Mouse (Mus musculus) hindbrain, embryonic 15.5 days (tissue): ENCODE data around the gene Gm10322. TPM values are rescaled to one million over a fixed set of nuclear protein-coding genes. Genes with fewer than 3 reads are reported as not detected.
A peak's percentile ranks its signal among the peaks of the same experiment; 100 is the strongest.

Experiments
- ATAC-seq: fragments of 200-750 bp; cut with Nextera tagmentation; 2 replicates; pipeline ENCODE4 v1.8.0; 2017; ENCODE audit warnings: low read depth, moderate number of reproducible peaks, moderate TSS enrichment; ENCODE audit not compliant: low FRiP score
- H3K27ac ChIP-seq: fragments of 300-500 bp; sonication (generic); replicated peaks from 2 replicates; pipeline ENCODE4 v1.5.1; 2015; ENCODE audit warnings: mild to moderate bottlenecking, inconsistent platforms
- H3K27me3 ChIP-seq: fragments of 300-500 bp; sonication (generic); 2 replicates; pipeline ENCODE4 v1.6.1; 2015; ENCODE audit warnings: control low read depth, inconsistent platforms
- H3K36me3 ChIP-seq: fragments of 300-500 bp; sonication (generic); 2 replicates; pipeline ENCODE4 v1.6.1; 2015; ENCODE audit warnings: control low read depth, inconsistent platforms
- H3K4me1 ChIP-seq: fragments of 300-500 bp; sonication (generic); replicated peaks from 2 replicates; pipeline ENCODE4 v1.6.1; 2015; ENCODE audit warnings: control low read depth, inconsistent platforms
- H3K4me2 ChIP-seq: fragments of 300-500 bp; sonication (generic); 2 replicates; pipeline ENCODE4 v1.6.1; 2015; ENCODE audit warnings: moderate library complexity, mild to moderate bottlenecking, inconsistent platforms
- H3K4me3 ChIP-seq: fragments of 300-500 bp; sonication (generic); 2 replicates; pipeline ENCODE4 v1.5.1; 2015; ENCODE audit warnings: mild to moderate bottlenecking, inconsistent platforms
- H3K9ac ChIP-seq: fragments of 300-500 bp; sonication (generic); 2 replicates; pipeline ENCODE4 v1.6.1; 2015; ENCODE audit warnings: inconsistent platforms
- H3K9me3 ChIP-seq: fragments of 300-500 bp; sonication (generic); 2 replicates; pipeline ENCODE4 v1.6.1; 2016; ENCODE audit warnings: control low read depth, inconsistent platforms
- WGBS: fragments of 180-500 bp; shearing (Covaris S2); methylation state at CpG from one replicate; pipeline ENCODE4 v1.1.7; 2015; 5-methylcytosine and 5-hydroxymethylcytosine counted together
- polyA plus RNA-seq: library from polyadenylated mRNA; unstranded; fragments of >200 nt; fragmentation: Nextera tagmentation; extraction: Ambion mirVana; gene quantifications from 2 replicates; pipeline ENCODE4 v1.2.1, GENCODE M21; 2015

The Gm10322 gene
- polyA plus RNA-seq, 1 experiment from 2014 or later: not detected

- no peaks in the 10 kb centered on the region for H3K9me3 ChIP-seq
- 57% methylated on average over 5 of the region's 5 CpGs for WGBS
- no peaks in the 10 kb centered on the region for H3K27me3 ChIP-seq
- H3K9ac ChIP-seq: no peak overlapping the region
- H3K27ac ChIP-seq: no peak overlapping the region
- H3K4me2 ChIP-seq: no peak overlapping the region
- peaks cover 6% of the 10 kb centered on the region for H3K4me1 ChIP-seq
- no peaks in the 10 kb centered on the region for H3K36me3 ChIP-seq
- no peak for ATAC-seq
- no peak overlapping the region for H3K4me3 ChIP-seq
These were observed 12.0 kb upstream of the Gm10322 start for GRCm38 (mm10) chr10:59603843-59604242.

- no peak overlapping the region for H3K4me2 ChIP-seq
- no peak for ATAC-seq
- peaks cover 6% of the 10 kb centered on the region for H3K4me1 ChIP-seq
- no peak overlapping the region for H3K9ac ChIP-seq
- H3K4me3 ChIP-seq: no peak overlapping the region
- H3K27me3 ChIP-seq: no peaks in the 10 kb centered on the region
- H3K9me3 ChIP-seq: no peaks in the 10 kb centered on the region
- H3K27ac ChIP-seq: no peak overlapping the region
- no peaks in the 10 kb centered on the region for H3K36me3 ChIP-seq
- WGBS: 78% methylated on average over 11 of the region's 11 CpGs
These were observed 10.9 kb upstream of the Gm10322 start for GRCm38 (mm10) chr10:59604879-59605464.

GRCm38 (mm10) chr10:59613276-59613675 is 2.6 kb upstream of the Gm10322 start:
- Histone ChIP-seq H3K9me3 (no peaks in the 10 kb centered on the region), H3K4me2 (no peak overlapping the region), H3K27ac (no peak overlapping the region), H3K9ac (no peak overlapping the region), H3K27me3 (no peaks in the 10 kb centered on the region), H3K36me3 (no peaks in the 10 kb centered on the region), H3K4me1 (peaks cover 28% of the 10 kb centered on the region), H3K4me3 (no peak overlapping the region)
- WGBS: 79% methylated on average over 5 of the region's 5 CpGs
- ATAC-seq: no peak

GRCm38 (mm10) chr10:59614141-59614540 is 1.7 kb upstream of the Gm10322 start:
- no peaks in the 10 kb centered on the region for H3K9me3 ChIP-seq
- H3K36me3 ChIP-seq: no peaks in the 10 kb centered on the region
- H3K27me3 ChIP-seq: no peaks in the 10 kb centered on the region
- no peak overlapping the region for H3K9ac ChIP-seq
- no peak overlapping the region for H3K27ac ChIP-seq
- H3K4me2 ChIP-seq: peak overlapping the region; percentile 90
- ATAC-seq: no peak
- WGBS: 73% methylated on average over 5 of the region's 5 CpGs
- peaks cover 28% of the 10 kb centered on the region for H3K4me1 ChIP-seq
- no peak overlapping the region for H3K4me3 ChIP-seq

GRCm38 (mm10) chr10:59615411-59615810 is 452 bp upstream of the Gm10322 start:
- 30% methylated on average over 5 of the region's 5 CpGs for WGBS
- ATAC-seq: no peak
- peak overlapping the region; percentile 88; the same call in 1 of the 2 replicates for H3K27ac ChIP-seq

GRCm38 (mm10) chr10:59616522-59616921 is 659 bp downstream of the Gm10322 start, which contains the start of gene Mcu:
Gene Mcu (minus strand): TSS chr10:59616692.
- no peaks in the 10 kb centered on the region for H3K9me3 ChIP-seq
- peaks cover 28% of the 10 kb centered on the region for H3K4me1 ChIP-seq
- H3K36me3 ChIP-seq: no peaks in the 10 kb centered on the region
- peak; percentile 100 for ATAC-seq
- H3K27ac ChIP-seq: peak within 1 kb of the TSS; percentile 88
- H3K9ac ChIP-seq: peak within 1 kb of the TSS; percentile 90
- peak within 1 kb of the TSS; percentile 87 for H3K4me3 ChIP-seq
- H3K27me3 ChIP-seq: no peaks in the 10 kb centered on the region
- peak within 1 kb of the TSS; percentile 90 for H3K4me2 ChIP-seq
- under 1% methylated on average over 36 of the region's 36 CpGs for WGBS

More at GRCm38 (mm10) chr10:59615411-59615810, 452 bp upstream of the Gm10322 start:
- peaks cover 28% of the 10 kb centered on the region for H3K4me1 ChIP-seq
- H3K4me2 ChIP-seq: peak overlapping the region; percentile 90
- peak overlapping the region; percentile 90 for H3K9ac ChIP-seq
- no peaks in the 10 kb centered on the region for H3K9me3 ChIP-seq
- H3K36me3 ChIP-seq: no peaks in the 10 kb centered on the region
- peak overlapping the region; percentile 87 for H3K4me3 ChIP-seq
- H3K27me3 ChIP-seq: no peaks in the 10 kb centered on the region

GRCm38 (mm10) chr10:59617776-59618175 is 1.9 kb downstream of the Gm10322 start:
- WGBS: 93% methylated on average over 7 of the region's 7 CpGs

GRCm38 (mm10) chr10:59621355-59621754 is 5.5 kb downstream of the Gm10322 start:
- Histone ChIP-seq H3K27ac (no peak overlapping the region), H3K4me1 (no peaks in the 10 kb centered on the region), H3K4me3 (no peak overlapping the region), H3K9me3 (no peaks in the 10 kb centered on the region), H3K27me3 (no peaks in the 10 kb centered on the region), H3K9ac (no peak overlapping the region), H3K36me3 (no peaks in the 10 kb centered on the region), H3K4me2 (no peak overlapping the region)
- ATAC-seq: no peak
- WGBS: 79% methylated on average over 10 of the region's 10 CpGs

More at GRCm38 (mm10) chr10:59617776-59618175, 1.9 kb downstream of the Gm10322 start:
- H3K27ac ChIP-seq: no peak overlapping the region
- no peak for ATAC-seq
- no peaks in the 10 kb centered on the region for H3K36me3 ChIP-seq
- H3K4me1 ChIP-seq: peaks cover 28% of the 10 kb centered on the region
- H3K4me3 ChIP-seq: no peak overlapping the region
- no peaks in the 10 kb centered on the region for H3K27me3 ChIP-seq
- H3K9me3 ChIP-seq: no peaks in the 10 kb centered on the region
- H3K9ac ChIP-seq: no peak overlapping the region
- no peak overlapping the region for H3K4me2 ChIP-seq

- H3K36me3 ChIP-seq: no peaks in the 10 kb centered on the region
- H3K27me3 ChIP-seq: no peaks in the 10 kb centered on the region
- ATAC-seq: no peak
- no peak overlapping the region for H3K4me2 ChIP-seq
- 70% methylated on average over 5 of the region's 5 CpGs for WGBS
- no peaks in the 10 kb centered on the region for H3K9me3 ChIP-seq
- H3K9ac ChIP-seq: no peak overlapping the region
- no peaks in the 10 kb centered on the region for H3K4me1 ChIP-seq
- no peak overlapping the region for H3K27ac ChIP-seq
- no peak overlapping the region for H3K4me3 ChIP-seq
These were observed 7.6 kb downstream of the Gm10322 start for GRCm38 (mm10) chr10:59623496-59623895.

GRCm38 (mm10) chr10:59628641-59629505 is 13.0 kb downstream of the Gm10322 start:
- Histone ChIP-seq H3K9ac (no peak overlapping the region), H3K4me3 (no peak overlapping the region), H3K27ac (peak overlapping the region; percentile 9; the same call in 1 of the 2 replicates), H3K27me3 (no peaks in the 10 kb centered on the region), H3K9me3 (no peaks in the 10 kb centered on the region), H3K4me1 (no peaks in the 10 kb centered on the region), H3K36me3 (no peaks in the 10 kb centered on the region), H3K4me2 (no peak overlapping the region)
- ATAC-seq: peak; percentile 84
- WGBS: 66% methylated on average over 17 of the region's 17 CpGs

- no peak overlapping the region for H3K9ac ChIP-seq
- H3K27ac ChIP-seq: no peak overlapping the region
- no peaks in the 10 kb centered on the region for H3K9me3 ChIP-seq
- H3K36me3 ChIP-seq: no peaks in the 10 kb centered on the region
- 81% methylated on average over 4 of the region's 4 CpGs for WGBS
- H3K4me3 ChIP-seq: no peak overlapping the region
- ATAC-seq: no peak
- no peak overlapping the region for H3K4me2 ChIP-seq
- no peaks in the 10 kb centered on the region for H3K4me1 ChIP-seq
- H3K27me3 ChIP-seq: no peaks in the 10 kb centered on the region
These were observed 13.6 kb downstream of the Gm10322 start for GRCm38 (mm10) chr10:59629506-59629782.

GRCm38 (mm10) chr10:59636048-59636447 is 20.2 kb downstream of the Gm10322 start:
- no peaks in the 10 kb centered on the region for H3K27me3 ChIP-seq
- H3K9ac ChIP-seq: no peak overlapping the region

More at GRCm38 (mm10) chr10:59636048-59636447, 20.2 kb downstream of the Gm10322 start:
- H3K36me3 ChIP-seq: no peaks in the 10 kb centered on the region
- H3K4me2 ChIP-seq: no peak overlapping the region
- H3K9me3 ChIP-seq: no peaks in the 10 kb centered on the region
- ATAC-seq: no peak
- no peaks in the 10 kb centered on the region for H3K4me1 ChIP-seq
- WGBS: 75% methylated on average over 2 of the region's 2 CpGs
- H3K4me3 ChIP-seq: no peak overlapping the region
- H3K27ac ChIP-seq: no peak overlapping the region
